Mouse (Mus musculus) midbrain, embryonic 10.5 days (tissue): Measurements from ENCODE around the gene Myo1d. TPM values are rescaled to one million over a fixed set of nuclear protein-coding genes. Genes with fewer than 3 reads are reported as not detected.

Experiments
- DNase-seq: peaks from one replicate; pipeline ENCODE4 v3.0.0-alpha.2; 2017; ENCODE audit warnings: low spot score
- H3K27ac ChIP-seq: fragments of 300-500 bp; sonication (generic); replicated peaks from 2 replicates; pipeline ENCODE4 v1.5.1; 2016; ENCODE audit warnings: mild to moderate bottlenecking
- H3K27me3 ChIP-seq: fragments of 300-500 bp; sonication (generic); 2 replicates; pipeline ENCODE4 v1.6.1; 2016; ENCODE audit warnings: low read depth, mild to moderate bottlenecking; ENCODE audit not compliant: poor library complexity, severe bottlenecking
- H3K36me3 ChIP-seq: fragments of 300-500 bp; sonication (generic); 2 replicates; pipeline ENCODE4 v1.6.1; 2016; ENCODE audit warnings: mild to moderate bottlenecking, moderate library complexity
- H3K4me1 ChIP-seq: fragments of 300-500 bp; sonication (generic); 2 replicates; pipeline ENCODE4 v1.6.1; 2016
- H3K4me3 ChIP-seq: fragments of 300-500 bp; sonication (generic); 2 replicates; pipeline ENCODE4 v1.5.1; 2016; ENCODE audit warnings: mild to moderate bottlenecking, moderate library complexity
- H3K9me3 ChIP-seq: fragments of 300-500 bp; sonication (generic); replicated peaks from 2 replicates; pipeline ENCODE4 v1.6.1; 2016; ENCODE audit warnings: mild to moderate bottlenecking
- WGBS: fragments of 180-500 bp; shearing (Covaris S2); methylation state at CpG from one replicate; pipeline ENCODE4 v1.1.7; 2016; 5-methylcytosine and 5-hydroxymethylcytosine counted together
- polyA plus RNA-seq: library from polyadenylated mRNA; unstranded; fragments of >200 nt; fragmentation: Nextera tagmentation; extraction: Ambion mirVana; gene quantifications from 2 replicates; pipeline ENCODE4 v1.2.1, GENCODE M21; 2016

Gene Myo1d
- polyA plus RNA-seq, 1 experiment from 2014 or later, result 2.3 TPM

DNA sequence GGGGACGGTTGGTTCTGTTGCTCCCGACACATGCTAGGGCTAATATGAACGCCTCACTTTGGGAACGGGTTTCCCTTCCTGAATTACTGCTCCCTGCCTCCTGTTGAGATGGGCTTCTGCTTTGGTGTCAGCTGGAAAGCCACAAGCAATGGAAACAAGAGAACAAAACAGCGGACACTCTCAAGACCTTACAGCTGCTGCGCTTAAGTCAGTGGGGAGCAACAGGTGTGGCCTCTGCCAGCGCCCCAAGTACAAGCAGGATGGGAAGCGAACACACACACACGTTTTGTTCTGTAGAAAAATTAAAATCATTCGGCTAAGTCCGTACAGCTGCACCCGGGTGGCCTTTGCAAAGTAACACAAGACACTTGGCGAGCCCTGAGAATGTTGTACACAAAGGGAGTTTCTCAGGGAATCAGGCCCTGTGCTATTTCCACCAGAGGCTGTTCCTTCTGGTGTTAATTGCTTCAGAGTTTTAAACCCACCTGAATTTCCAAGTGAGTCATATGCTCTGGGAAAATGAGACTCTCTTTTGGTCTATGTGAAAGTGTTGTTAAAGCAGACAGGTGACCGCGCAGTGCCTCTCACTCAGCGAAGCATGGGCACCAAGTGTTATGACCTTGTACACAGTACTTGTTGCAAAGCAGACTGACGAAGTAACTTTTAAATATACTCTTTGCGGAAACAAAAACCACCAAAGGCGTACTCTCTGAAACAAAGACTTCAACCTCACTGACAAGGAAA, 267.3 kb downstream of the Myo1d start:
- Histone ChIP-seq H3K9me3 (no peaks in the 10 kb centered on the region), H3K4me3 (no peak overlapping the region), H3K27ac (peak overlapping the region; percentile 17; the same call in 1 of the 2 replicates), H3K4me1 (peaks cover 30% of the 10 kb centered on the region), H3K36me3 (no peaks in the 10 kb centered on the region), H3K27me3 (peaks cover 55% of the 10 kb centered on the region)
- DNase-seq, result no peak
- WGBS, result 77% methylated on average over 19 of the region's 19 CpGs

DNA sequence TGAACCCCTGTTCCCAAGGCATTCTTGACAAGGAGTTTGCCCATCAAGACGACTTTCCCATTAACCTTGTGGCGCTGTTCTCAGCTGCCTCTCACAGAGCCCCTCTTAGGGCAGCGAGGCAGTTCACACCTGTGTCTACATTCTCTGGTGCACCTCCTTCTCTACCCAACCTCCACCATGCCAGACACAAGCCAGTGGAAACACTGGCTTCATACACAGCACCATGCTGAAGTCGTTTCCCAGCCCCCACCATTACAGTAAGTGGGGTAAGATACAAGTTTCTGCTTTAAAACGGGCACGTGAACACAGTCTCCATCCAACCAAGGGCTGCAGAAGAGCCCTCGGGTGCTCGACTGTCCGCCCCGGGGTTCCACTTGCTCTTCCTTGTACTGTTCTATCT, 269.7 kb downstream of the Myo1d start:
- H3K36me3 ChIP-seq, result no peaks in the 10 kb centered on the region
- peaks cover 44% of the 10 kb centered on the region for H3K27me3 ChIP-seq
- WGBS, result 89% methylated on average over 10 of the region's 10 CpGs
- no peaks in the 10 kb centered on the region for H3K9me3 ChIP-seq
- peaks cover 31% of the 10 kb centered on the region for H3K4me1 ChIP-seq
- H3K4me3 ChIP-seq, result no peak overlapping the region
- 0 out of 2 replicates have a peak overlapping the region, but pooled peaks have one; percentile 9 for H3K27ac ChIP-seq
- DNase-seq, result no peak

DNA sequence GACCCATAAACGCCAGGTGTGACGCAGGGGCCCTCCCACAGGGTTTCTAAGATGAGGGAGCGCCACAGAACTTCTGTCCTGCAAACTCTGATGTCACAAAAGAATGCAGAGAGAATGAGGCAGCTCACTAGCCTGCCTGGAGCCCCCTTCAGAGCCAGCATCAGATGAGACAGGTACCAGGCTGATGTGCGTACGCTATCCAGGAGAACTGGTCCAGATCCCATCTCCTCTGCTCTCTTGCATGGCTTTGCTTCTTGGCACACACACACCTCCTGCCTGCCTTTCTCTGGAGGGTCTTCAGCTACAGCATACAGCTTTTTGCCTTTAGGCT, 270.7 kb downstream of the Myo1d start:
- Histone ChIP-seq H3K4me1 (peaks cover 36% of the 10 kb centered on the region), H3K36me3 (no peaks in the 10 kb centered on the region), H3K9me3 (no peaks in the 10 kb centered on the region), H3K27ac (peak overlapping the region; percentile 71), H3K4me3 (no peak overlapping the region), H3K27me3 (peaks cover 44% of the 10 kb centered on the region)
- DNase-seq, result no peak
- 79% methylated on average over 5 of the region's 5 CpGs for WGBS

DNA sequence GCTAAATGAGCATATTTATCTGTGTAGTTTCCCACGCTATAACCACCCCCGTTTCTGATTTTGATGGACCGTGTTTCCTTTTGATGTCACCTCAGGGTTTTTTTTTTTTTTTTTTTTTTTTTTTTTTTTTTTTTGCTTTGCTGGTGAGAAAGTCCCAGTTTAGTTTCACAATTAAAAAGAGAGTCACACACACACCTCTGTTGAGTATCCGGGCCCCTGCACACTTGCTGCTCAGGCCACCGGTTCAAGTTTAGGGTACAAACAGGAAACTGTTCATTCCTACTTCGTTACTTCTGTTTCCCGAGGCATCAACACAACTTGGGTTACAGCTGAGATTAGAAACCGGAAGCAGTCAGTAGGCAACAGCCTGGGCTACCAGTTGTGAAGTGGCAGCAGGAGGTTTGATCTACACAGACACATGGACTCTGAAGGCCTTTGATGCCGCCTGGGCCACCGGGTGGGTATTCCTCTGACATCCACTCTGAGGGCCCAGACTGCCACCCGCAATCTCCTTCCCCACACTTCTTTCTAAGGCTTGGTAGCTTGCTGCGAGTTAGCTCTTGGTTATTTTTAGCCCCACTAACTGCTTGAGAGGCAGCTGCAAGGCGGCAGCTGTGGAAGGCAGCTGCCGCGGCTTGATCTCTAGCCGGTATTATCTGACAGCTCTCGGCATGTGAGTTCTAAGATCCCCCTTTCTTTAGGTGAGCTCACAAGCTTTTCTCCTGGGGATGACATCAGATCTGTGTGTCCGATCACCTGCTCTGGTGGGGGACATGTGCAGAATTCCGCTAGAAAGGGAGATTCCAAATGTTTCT, 271.3 kb downstream of the Myo1d start:
- H3K27me3 ChIP-seq, result peaks cover 44% of the 10 kb centered on the region
- no peak for DNase-seq
- no peaks in the 10 kb centered on the region for H3K9me3 ChIP-seq
- H3K36me3 ChIP-seq, result no peaks in the 10 kb centered on the region
- peaks cover 42% of the 10 kb centered on the region for H3K4me1 ChIP-seq
- WGBS, result 51% methylated on average over 19 of the region's 19 CpGs
- H3K4me3 ChIP-seq, result no peak overlapping the region
- peak overlapping the region; percentile 71 for H3K27ac ChIP-seq

DNA sequence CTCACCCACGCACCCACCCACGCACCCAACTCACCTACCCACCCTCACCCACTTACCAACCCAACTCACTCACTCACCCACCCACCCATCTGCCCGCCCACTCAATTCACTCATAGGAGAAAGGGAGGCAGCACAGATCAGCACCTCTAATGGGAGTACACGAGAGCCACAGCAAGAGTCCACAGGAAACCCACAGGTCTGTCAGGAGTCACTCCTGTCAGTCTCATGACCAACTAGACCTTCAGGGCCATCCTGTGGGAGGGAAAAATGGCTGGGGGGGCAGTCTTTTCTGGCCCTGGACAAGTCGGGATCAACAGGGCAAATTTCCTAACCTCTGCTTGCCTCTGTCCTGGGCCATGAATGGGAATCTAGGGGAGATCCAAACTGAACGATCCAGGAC, 272.0 kb downstream of the Myo1d start:
- H3K27ac ChIP-seq, result no peak overlapping the region; the same call in 1 of the 2 replicates
- no peak overlapping the region for H3K4me3 ChIP-seq
- H3K36me3 ChIP-seq, result no peaks in the 10 kb centered on the region
- no peak for DNase-seq
- 94% methylated on average over 6 of the region's 6 CpGs for WGBS
- H3K27me3 ChIP-seq, result peaks cover 38% of the 10 kb centered on the region
- peaks cover 49% of the 10 kb centered on the region for H3K4me1 ChIP-seq
- no peaks in the 10 kb centered on the region for H3K9me3 ChIP-seq

DNA sequence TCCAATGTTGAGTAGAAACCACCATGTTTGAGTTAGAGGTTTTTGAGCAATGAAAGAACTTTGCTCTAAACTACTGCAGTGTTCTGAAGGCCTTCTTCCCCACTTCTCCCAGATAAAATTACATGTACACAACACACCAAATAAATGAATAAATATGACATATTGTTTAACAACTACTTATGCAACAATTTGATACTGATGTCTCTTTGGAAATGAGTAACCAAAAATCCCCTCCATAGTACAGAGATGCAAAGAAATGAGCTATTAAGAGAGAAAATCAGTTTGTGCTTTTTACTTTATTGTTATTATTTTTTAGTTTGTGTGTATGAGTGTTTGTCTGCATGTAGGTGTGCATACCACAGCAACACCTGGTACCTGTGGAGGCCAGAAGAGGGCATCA, 273.3 kb downstream of the Myo1d start:
- DNase-seq, result no peak
- Histone ChIP-seq H3K9me3 (no peaks in the 10 kb centered on the region), H3K27ac (no peak overlapping the region), H3K27me3 (peaks cover 28% of the 10 kb centered on the region), H3K4me3 (no peak overlapping the region), H3K36me3 (no peaks in the 10 kb centered on the region), H3K4me1 (peaks cover 45% of the 10 kb centered on the region)

DNA sequence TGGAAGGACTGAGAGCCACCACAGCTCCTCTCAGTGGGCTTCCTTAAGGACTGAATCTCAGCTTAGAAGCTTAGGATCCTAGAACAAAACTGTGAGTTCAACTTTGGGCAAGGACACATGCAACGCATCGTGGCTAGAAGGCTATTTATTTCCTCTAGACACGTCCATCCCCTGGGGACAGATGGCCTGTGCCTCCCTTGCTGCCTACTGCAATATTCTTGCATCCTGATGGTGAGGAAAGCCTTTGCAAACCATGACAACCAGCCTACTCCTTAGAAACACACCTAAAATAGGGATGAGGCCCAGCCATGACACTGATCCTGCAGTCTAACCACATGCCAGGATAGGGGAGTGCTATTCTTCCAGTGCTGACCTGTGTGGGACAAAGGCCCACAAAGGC, 274.2 kb downstream of the Myo1d start:
- H3K36me3 ChIP-seq, result no peaks in the 10 kb centered on the region
- H3K27ac ChIP-seq, result peak overlapping the region; percentile 95
- H3K9me3 ChIP-seq, result no peaks in the 10 kb centered on the region
- no peak overlapping the region for H3K4me3 ChIP-seq
- H3K27me3 ChIP-seq, result peaks cover 23% of the 10 kb centered on the region
- peaks cover 45% of the 10 kb centered on the region for H3K4me1 ChIP-seq
- no peak for DNase-seq
- 89% methylated on average over 3 of the region's 3 CpGs for WGBS

DNA sequence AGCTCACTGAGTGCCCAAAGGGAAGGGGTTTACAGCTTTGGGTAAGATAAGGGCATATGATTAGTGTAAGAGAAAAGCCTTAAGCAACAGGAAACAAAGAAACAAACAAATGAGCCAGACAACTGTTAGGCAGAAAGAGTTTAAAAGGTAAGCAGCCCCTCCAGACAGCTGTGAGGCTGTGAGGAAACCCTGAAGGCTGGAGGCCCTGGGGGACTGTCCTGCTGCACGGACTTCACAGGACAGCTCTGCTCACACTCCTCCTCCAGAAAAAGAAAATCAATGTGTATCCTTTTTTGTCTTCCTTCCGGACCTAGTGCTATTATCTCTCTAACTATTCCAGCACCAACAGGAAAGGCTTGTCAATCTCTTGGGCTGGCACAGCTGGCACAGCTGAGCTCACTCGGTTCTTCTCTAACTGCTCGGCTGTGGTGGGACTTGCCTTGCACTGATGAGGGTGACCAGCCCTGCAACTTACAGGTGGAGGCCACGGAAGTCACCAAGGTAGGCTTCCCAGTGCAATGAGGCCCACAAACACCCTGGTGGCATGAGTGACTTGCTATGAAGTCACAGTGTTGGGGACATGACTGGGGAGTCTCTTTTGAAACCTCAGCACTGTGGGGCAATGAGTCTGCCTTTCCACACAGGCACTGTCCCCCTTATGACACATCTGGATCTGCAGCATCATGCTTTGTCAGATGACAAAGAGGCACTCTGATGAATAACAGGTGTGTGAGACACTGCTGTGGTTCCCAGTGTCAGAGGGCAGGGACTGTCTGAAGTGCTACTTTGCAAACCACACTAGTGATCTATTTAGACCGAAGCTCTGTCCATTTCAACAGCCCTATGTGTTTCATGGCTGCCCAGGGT, 275.1 kb downstream of the Myo1d start:
- DNase-seq, result no peak
- WGBS, result 49% methylated on average over 6 of the region's 6 CpGs
- Histone ChIP-seq H3K36me3 (no peaks in the 10 kb centered on the region), H3K4me1 (peaks cover 51% of the 10 kb centered on the region), H3K27ac (peak overlapping the region; percentile 95), H3K27me3 (peaks cover 16% of the 10 kb centered on the region; the same call in 1 of the 2 replicates), H3K9me3 (no peaks in the 10 kb centered on the region), H3K4me3 (peak overlapping the region; percentile 39)

DNA sequence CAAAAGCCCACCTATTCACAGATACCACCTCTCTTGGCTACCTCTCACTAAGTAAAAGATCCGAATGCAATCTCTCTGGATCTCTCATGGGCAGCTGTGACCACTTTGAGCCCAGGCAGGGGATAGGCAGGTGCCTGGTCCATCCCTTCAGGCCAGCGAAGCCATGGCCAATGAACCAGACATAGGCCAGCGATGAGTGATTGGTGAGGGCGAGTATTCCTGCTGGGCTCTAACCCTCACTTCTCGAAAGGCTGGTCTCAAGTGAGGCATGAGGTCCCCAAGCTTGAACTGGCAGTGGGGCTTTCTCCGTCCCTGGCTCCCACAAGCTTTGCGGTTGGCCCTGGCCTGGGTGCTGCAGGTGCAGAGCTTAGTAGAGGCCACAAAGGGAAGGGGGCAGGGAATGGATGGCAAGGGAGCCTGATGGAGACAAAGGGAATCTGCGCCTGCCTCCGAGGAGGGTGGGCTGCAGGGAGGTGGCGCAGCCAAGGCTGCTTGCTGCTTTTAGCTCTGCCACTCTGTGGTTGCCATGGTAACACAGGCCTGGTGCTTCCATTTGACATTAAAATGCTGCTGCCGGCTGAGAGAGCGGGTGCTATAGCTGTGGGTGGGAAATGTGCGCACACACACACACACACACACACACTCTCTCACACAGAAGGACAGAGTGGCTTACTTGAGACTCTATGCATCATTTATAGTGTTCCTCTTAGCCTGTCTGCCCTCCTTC, 275.9 kb downstream of the Myo1d start:
- WGBS, result 16% methylated on average over 13 of the region's 13 CpGs
- DNase-seq, result peak; percentile 88

DNA sequence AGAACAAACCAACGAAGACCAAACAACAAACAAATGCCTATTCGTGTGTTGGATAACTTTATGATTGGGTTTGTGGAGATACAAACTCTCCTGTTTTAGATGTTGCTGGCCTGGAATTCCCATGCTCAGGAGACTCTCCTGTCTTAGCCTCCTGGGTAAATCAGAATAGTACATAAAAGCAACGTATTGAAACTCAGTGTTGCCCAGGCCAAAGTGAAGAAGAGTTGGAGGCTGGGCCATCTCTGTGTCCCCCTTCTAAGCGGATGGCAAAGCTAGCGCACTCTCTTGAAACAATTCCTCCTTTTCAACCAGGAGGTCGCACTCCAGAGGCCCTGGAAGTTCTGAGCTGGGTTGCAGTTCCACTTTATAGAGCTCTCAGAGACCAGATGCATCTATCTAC, 276.5 kb downstream of the Myo1d start:
- Histone ChIP-seq H3K9me3 (no peaks in the 10 kb centered on the region), H3K4me3 (0 out of 2 replicates have a peak overlapping the region, but pooled peaks have one; percentile 39), H3K4me1 (peaks cover 55% of the 10 kb centered on the region), H3K27me3 (peaks cover 8% of the 10 kb centered on the region; the same call in 1 of the 2 replicates), H3K36me3 (no peaks in the 10 kb centered on the region), H3K27ac (peak overlapping the region; percentile 95)
- 71% methylated on average over 6 of the region's 6 CpGs for WGBS
- no peak for DNase-seq

More for the DNA sequence above, 275.9 kb downstream of the Myo1d start:
- Histone ChIP-seq H3K36me3 (no peaks in the 10 kb centered on the region), H3K9me3 (no peaks in the 10 kb centered on the region), H3K4me3 (peak overlapping the region; percentile 39), H3K27ac (peak overlapping the region; percentile 95), H3K27me3 (peaks cover 10% of the 10 kb centered on the region; the same call in 1 of the 2 replicates), H3K4me1 (peaks cover 55% of the 10 kb centered on the region)

DNA sequence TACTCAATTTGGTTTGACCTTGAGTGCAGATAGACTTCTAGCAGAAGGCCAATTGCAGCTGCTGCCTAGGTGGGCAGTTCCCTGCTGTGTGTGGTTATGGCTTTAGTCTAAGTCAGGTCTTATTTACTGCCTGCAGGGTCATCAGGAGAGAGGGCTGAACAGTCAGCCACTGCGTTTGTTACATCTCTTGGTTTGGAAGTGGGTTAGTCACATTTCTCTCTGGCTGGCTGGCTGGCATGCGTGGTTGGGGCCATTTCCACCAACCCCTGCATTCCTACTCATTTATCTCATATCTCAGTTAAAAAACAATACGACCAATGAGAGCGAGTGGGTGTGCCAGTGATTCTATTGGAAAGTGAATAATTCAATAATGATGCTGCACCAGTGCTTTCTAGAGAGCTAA, 280.3 kb downstream of the Myo1d start:
- Histone ChIP-seq H3K27me3 (peaks cover 6% of the 10 kb centered on the region; the same call in 1 of the 2 replicates), H3K36me3 (no peaks in the 10 kb centered on the region), H3K4me1 (peaks cover 39% of the 10 kb centered on the region), H3K27ac (no peak overlapping the region), H3K9me3 (no peaks in the 10 kb centered on the region), H3K4me3 (no peak overlapping the region)
- no peak for DNase-seq
- 79% methylated on average over 4 of the region's 4 CpGs for WGBS
